Mouse (Mus musculus): ENCODE results near the gene Cd163.
"Not testable (repeated sequence)": the region's sequence is repeated elsewhere in the genome, so short reads cannot be mapped to it uniquely, and the experiment has no call there.

The Cd163 gene

DNA sequence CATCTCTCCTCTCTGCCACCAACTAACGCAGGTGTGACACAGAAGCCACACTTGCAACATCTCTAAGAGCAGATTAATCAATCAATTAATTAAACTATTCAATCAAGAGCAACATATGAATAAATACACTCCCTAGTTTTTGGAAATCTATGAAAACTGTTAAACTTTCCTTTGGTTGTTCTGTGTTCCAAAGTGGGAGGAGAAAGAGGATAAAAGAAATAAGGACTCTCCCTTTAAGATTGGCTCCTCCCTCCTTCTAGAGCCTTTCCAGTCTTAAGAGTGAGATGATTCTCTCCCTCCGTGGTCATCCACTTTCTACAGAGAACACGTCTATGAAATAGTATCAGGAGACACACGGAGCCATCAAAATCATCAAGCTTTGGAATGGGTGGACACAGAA is at the start of gene Cd163:
TSS of gene Cd163 (plus strand) at position 301 of the 400 bp plus-strand sequence.
- no peak for DNase-seq (ENCODE audit: low read depth)

DNA sequence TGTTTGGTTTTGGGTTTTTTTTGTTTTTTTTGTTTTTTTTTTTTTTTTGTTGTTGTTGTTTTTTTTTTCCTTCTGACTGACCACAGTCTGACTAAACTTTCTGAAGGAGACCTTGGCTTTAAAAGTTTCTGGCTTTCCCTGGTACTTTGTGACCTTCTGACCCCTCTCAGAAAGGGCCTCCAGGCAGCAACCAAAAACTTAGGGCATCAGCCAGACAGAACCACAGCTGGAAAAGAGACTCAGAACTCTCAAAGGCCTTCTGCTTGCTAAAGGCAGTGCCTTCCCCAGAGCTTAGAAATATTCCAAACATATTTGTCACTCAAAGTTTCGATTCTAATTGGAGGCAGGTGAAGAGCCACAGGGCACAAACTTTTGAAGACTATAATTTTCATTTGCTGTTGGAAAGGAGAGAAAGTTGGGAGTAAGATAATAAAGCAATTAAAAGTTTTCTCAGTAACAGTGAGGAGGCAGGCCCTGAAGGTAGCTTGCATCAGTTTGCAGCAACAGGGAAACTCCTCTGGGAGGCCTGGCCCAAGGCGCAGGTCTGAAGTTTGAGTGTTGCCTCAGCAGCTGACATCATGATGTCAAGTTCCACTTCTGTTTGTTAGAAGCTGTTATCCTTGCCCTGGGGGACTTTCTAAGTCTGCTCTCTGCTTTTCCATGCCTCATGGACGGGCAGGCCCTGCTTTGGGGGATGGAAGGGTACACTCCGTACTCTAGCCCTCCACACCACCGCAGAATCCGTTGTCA is 48.6 kb upstream of the Cd163 start:
- no peak for DNase-seq (ENCODE audit: low read depth)

DNA sequence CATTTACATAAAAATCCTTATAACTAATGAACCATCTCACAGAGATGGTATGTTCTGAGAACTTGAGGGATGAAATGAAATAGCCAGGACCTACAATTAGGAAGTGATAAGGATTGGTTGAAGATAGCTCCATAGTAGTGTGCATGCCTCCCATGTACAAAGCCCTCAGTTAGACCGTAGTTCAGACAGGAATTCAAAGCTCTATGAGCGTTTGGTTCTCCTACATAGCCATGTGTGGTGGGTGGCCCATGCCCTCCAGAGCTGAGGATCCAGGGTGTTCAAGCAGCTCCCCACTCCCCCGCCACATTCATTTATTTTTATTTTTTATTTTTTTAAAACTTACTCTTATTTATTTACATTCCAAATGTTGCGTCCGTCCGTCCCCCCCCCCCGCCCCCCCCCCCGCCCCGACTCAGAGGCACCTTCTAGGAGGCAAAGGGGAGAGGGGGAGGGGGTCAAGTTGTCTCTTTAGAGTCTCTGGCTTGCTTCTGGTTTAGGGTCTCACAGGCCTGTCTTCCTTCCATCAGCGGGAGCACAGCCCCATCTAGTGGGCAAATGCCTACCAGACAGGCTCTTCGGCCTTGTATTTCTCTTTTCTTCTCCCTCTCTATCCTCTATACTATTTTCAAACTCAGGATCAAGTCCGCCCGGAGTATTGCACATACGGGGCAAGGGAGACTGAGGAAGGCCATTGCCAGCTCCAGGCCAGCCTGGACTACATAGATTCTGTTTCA is 44.1 kb upstream of the Cd163 start:
- peak; percentile 86 for DNase-seq (ENCODE audit: low read depth)

DNA sequence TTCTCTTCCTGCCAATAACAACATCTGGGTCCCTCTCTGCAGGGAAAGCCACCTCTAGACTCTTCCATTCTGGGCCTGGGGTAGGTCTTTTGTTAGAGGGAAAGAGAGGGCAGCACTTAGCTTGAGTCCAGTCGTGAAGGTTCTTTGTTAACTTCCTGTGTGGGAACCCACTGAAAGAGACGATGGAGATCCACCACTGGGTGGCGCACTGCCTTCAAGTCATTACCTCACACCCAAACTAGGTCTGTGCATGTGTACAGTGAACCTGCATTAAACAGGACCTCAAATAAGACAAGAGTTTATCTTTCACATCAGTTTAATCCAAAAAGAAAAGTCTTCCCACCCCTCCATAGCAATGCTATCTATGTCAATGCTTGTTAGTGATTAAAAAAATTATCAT is 41.8 kb upstream of the Cd163 start:
- DNase-seq (ENCODE audit: low read depth), result peak; percentile 89

DNA sequence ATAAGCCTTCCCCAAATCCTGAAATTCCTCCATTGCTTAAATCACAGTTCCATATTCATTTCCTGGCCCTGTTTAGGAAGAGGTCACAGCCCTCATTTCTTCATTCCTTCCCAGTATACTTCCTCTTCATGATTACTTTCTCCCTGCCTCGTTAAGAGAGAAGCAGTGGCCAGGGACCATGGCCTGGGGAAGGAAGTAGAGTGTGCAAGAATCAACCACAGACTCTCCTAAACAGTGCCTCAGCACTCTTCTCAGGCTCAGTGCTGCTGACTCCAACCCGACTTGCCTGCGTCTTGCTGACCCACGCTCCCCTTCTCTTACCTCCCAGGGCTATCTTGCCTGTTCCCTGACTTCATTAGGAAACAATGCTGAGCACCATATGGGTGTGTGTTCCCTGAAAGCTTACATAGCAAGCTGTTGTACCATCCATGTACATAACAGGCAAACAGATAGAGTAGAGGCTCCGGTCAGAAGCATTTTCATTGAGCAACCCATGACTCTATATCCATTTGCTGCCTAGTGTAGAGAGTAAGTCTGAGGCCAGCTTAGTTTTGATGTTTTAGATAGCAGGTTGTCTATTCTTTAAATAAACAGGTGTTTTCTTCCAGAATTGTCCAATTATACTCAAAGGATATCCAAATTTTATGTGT is 31.1 kb upstream of the Cd163 start:
- no peak for DNase-seq (ENCODE audit: low read depth)

DNA sequence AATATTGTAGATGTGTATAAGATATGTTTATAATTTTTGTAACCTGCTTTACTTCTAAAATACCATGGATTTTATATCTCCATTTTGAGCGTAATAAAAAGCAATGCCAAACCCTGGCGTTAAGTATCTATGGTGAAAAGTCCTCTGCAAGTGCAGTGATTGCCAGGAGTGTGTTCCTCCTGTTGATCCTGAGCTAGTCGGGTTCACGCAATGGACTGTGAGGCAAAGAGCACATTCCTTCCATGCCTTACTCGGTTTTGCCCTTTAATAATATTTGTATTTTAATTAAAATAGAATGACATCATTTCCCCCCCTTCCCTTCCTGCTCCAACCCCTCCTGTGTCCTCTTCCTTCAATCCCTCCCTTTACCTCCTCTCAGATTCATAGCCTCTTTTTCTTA is 26.8 kb upstream of the Cd163 start:
- DNase-seq (ENCODE audit: low read depth), result no peak

DNA sequence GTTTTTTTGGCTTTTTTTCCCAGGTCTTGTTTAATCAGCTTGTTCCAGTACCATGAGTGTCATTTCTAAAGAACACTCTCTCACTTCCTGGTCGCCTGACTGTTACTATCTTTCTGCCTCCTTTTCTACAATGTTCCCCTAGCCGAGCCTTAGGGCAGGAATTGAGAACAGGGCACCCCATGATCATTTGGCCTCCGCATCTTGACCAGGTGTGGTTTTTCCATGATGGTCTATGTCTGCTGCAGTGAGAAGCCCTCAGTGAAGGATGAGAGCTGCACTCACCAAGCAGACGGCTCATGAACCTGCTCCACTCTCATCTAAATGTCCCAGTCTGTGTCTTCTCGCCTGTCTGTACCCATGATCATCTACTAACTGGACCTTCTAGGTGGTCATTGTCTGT is 26.2 kb upstream of the Cd163 start:
- no peak for DNase-seq (ENCODE audit: low read depth)

DNA sequence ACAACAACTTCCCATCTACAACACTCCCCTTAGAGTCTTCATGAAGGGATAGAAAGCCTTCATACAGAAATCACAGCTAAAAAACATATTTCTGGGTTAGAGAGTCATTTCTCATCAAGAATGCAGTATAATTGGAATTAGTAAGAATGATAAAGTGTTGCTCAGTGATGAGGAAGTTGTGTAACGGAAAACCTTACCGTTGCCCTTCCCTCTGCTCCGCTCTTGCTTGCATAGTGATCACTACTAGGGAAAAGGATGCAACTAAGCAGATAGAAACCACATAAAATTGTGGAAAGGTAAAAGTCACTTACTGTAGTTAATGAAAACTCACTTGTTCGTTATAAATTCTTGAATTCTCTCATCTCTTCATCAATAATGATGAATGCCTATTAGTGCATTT is 21.7 kb upstream of the Cd163 start:
- no peak for DNase-seq (ENCODE audit: low read depth)

DNA sequence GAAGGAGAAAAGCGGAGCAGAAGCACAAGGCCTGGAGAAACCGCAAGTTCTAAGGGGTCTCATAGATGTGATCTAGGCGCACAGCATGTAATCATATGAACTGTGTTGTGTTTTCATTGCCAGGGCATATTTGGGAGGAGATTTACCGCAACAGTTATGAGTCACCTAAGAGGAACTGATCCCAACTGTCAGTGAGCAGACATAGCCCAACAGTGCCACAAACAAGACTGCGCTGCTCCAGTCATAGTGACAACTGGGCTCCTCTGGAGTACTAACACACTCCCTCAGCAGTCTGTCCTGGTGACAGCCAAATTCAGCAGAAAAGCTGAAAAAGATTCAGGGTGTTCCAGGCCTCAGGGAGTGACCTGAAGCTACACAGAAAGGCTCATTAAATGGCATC is 7.1 kb upstream of the Cd163 start:
- DNase-seq (ENCODE audit: low read depth), result not testable (repeated sequence)

DNA sequence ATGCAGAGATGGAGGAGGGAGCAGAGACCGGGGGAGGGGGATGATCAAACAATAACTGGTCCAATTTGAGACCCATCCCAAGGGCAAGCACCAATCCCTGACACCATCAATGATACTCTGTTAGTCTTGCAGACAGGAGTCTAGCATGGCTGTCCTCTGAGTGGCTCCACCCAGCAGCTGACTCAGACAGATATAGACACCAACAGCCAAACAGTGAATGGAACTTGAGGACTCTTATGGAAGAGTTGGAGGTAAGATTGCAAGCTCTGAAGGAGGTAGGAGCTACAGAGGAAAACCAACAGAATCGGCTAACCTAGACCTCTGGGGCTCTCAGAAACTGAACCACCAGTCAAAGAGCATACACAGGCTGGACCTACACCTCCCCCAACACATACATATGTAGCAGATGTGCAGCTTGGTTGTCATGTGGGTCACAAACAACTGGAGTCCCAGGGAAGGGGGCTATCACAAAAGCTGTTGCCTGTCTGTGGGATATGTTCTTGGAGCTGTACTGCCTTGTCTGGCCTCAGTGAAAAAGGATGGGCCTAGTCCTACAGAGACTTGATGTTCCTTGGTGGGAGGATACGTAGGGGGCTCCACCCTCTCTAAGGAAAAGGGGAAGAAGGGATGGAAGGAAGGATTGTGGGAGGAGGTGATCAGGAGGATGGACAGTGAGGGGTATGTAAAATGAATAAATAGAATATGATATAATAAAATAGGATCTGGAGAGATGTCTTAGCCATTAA is 2.8 kb upstream of the Cd163 start:
- DNase-seq (ENCODE audit: low read depth), result no peak

DNA sequence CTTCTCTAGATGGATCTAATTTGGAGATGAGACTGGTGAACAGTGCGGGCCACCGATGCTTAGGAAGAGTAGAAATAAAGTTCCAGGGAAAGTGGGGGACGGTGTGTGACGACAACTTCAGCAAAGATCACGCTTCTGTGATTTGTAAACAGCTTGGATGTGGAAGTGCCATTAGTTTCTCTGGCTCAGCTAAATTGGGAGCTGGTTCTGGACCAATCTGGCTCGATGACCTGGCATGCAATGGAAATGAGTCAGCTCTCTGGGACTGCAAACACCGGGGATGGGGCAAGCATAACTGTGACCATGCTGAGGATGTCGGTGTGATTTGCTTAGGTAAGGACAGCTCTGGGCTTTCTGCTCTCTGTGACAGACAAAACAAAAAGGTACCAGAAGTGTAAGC is 4.5 kb downstream of the Cd163 start:
- peak; percentile 9 for DNase-seq (ENCODE audit: low read depth)

DNA sequence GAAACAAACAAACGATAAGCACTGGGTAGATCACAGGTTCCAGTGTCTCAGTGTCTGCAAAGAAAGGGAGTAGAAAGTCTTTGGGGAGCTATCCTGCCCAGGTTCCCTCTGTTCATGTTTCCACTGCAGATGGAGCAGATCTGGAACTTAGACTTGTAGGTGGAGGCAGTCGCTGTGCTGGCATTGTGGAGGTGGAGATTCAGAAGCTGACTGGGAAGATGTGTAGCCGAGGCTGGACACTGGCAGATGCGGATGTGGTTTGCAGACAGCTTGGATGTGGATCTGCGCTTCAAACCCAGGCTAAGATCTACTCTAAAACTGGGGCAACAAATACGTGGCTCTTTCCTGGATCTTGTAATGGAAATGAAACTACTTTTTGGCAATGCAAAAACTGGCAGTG is 7.8 kb downstream of the Cd163 start:
- DNase-seq (ENCODE audit: low read depth), result no peak

DNA sequence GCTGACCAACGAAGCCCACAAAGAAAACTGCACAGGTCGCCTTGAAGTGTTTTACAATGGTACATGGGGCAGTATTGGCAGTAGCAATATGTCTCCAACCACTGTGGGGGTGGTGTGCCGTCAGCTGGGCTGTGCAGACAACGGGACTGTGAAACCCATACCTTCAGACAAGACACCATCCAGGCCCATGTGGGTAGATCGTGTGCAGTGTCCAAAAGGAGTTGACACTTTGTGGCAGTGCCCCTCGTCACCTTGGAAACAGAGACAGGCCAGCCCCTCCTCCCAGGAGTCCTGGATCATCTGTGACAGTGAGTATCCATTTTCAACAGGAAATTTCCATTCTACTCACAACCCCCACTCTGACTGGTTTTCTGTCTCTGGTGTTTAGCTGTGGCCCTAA is 15.9 kb downstream of the Cd163 start:
- DNase-seq (ENCODE audit: low read depth), result no peak

DNA sequence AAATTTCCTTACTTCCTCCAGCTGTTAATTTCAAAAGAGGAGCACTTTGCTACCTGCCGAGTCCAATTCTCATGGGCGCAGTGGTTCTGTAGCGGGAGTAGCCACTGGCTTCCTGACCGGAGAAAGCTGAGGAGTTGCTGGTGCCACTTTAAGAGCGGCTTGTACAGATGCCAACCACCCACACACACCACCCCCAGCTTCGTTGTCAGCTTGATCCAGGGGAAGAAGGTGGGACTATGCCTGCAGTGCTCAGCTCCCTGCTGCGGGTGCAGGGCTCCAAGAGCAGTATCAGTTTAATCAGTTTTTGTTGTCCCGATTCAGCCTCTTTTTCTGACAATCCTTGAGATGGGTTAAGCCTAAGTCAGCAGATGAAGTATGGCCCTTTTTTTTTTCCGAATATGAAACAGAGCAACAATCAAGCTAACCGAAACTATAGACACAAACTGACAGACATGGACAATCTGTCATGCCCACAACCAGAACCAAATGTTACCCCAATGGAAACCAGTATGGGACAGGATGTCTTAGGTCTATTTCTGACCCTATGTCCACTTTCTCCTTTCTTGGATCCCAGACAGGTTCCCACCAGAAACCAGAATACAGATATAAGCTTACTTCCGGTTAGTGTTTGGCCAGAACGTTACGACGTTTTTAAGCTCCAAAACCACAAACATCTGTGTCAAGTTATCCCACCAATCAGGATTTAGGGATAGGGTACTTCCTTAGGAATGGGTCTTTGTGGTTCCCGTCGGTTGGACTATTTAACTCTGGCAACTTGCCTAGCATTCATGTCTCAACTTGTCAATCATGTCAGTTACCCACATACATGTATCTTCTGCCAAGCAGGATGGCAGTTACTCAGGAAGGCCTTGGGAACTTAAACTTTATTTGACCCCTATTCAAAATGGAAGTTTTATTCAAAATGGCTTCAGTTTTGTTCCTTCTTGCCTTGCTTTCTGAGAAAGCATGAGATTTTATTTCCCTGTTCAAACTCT is 17.3 kb downstream of the Cd163 start:
- DNase-seq (ENCODE audit: low read depth), result peak; percentile 17

DNA sequence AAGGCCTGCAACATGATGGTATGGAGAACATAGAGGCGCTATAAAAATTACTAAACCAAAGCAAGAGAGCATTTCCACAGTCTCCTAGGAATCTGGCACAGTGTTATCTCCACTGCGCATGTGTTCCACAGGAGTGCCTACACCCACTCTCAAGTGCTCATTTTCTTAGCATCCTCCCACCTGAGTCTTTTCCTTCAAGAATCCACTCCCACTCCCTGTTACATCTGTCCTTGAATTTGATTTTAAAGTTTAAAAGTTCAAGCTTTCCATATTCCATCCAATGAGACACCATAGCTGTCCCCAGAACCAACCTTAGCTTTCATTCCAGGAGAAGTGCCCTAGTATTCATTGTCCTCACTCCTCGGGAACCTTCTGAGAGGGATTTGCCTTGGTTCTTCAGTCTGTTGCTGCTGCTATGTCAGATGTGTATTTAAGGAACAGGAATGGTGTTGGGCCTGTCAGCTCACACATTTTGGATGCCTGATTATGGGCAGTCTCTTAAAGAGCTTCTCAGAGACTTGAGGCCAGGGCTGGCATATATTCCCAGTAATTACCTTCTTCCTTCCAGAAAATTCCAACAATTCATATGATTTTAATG is 24.0 kb downstream of the Cd163 start:
- DNase-seq (ENCODE audit: low read depth), result no peak

DNA sequence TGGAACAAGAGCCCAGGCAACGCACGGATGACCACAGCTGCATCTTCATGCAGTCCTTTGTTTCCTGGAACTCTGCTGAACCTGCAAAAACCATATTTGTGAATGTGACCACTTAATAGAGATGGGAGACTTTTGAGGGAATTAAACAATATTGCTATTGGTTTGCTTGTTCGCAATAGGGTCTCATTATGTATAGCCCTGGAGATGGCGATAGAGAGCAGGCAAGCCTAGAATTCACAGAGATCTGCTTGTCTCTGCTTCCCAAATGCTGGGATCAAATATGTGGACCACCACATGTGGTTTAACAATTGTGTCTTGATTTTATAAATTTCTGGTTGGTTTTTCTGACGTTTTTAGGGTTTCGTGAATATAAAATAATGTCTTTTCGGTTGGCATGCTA is 25.2 kb downstream of the Cd163 start:
- DNase-seq (ENCODE audit: low read depth), result no peak

DNA sequence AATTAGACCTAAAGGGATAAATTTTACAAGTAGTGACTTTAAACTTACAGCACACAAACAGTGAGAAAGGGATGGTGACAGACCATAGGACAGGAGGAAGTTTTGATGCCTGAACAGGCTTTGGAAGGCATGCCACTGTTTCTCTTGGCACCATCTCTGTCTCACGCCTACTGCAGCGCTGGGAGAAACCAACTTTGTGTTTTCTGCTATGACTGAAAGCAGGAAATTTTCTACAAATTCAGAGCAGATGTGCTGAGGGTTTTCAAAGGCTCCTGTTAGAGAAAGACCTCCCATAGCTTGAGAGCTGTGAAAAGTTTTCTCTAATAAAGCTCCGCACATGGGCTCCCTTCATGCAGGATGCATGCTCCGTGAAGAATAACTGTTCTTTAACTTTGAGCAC is 40.6 kb downstream of the Cd163 start:
- DNase-seq (ENCODE audit: low read depth), result no peak

DNA sequence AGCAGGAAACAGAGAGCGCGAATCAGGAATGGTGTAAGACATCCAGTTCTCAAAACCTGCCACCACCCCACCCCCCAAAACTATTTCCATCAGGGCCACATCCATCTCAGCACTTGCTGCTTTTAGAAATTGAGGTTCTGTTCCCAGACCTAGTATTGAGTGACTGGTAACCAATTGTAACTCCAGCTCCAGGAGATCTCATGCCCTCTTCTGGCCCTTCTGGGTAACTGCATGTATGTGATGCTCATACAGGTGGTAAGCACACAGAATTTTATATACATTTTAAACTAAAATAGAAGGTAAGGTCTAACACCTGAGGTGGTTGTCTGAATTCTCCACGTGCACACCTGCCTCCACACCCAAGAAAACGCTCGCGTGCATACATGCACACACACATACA is 42.2 kb downstream of the Cd163 start:
- no peak for DNase-seq (ENCODE audit: low read depth)

DNA sequence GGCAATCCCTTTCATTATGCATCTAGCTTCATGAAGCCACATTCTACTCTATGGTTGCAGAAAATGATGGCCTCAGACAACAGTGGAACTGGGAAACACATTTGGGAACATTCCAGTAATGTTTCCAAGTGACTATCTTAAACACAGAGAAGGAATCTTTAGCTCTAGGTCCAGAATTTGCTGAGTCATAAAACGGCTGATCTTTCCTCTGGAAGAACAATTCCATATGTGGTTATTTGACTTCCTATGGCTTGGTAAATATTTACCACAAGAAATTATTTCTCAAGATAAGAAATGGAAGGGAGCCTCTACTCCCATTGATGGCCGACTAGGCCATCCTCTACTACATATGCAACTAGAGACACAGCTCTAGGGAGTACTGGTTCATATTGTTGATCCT is 48.8 kb downstream of the Cd163 start:
- peak; percentile 16 for DNase-seq (ENCODE audit: low read depth)

DNA sequence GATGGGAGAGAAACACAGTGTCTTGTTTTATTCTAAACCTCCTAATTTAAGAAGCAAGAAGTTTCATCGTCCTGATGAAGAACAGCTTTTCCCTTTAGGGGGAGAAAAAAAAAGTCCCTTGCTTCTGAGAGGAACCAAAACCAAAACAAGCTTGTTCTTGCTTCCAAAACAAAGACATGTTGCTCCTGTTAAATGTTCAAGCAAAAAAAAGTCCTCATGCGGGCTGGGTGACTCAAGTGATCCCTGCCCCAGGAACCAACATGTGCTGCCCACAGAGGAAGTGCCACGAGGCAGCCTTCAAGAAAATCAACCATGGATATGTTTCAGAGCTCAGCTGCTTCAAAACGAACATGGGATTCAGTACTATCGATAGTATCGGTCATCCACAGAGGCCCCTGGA is 54.5 kb downstream of the Cd163 start:
- no peak for DNase-seq (ENCODE audit: low read depth)

DNA sequence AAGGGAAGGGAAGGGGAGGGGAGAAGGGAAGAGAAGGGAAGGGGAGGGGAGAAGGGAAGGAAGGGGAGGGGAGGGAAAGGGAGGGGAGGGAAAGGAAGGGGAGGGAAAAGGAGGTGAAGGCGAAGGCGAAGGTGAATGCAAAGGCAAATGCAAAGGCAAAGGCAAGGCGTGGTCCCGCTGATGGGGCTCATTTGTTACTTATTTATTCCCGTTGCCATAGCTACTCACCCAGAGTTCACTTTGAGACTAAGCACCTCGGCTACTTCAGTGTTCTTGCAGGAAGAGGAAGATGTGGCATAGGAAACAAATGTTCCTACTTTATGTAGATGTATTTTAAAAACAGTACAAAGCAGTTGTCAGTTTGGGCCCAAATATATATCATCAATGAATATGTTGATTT is 56.1 kb downstream of the Cd163 start:
- peak; percentile 29 for DNase-seq (ENCODE audit: low read depth)

Data from NIH3T3 (cell line).